In the genomic region with DNA sequence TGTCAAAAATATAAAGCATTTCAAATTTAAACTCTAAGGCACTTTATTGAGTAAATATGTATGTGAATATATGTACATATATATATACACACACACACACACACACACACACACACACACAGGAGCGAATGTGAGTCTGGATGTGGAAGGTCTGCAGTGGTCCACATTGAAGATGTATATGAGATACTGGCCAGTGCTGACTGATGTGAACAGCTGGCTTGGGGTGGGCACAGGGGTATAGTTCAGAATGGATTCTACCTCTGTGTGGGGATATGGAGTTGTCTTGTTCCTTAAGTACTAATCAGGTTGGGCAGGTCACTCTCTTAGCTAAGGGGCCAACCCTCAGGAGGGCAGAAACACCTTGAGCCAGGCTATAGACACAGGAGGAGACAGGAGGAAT, we compare ENCODE assay signal across 22 mouse cellular contexts.
A peak's percentile ranks its signal among the peaks of the same experiment; 100 is the strongest.
DNase-seq lines count a peak whose midpoint lies in the region; ATAC-seq lines count a peak whose summit lies in the region.
"Had no signal": no experiment of that assay in that cellular context is flagged by ENCODE, and none has a peak within 500 bp of the region (broad histone marks: within the 10 kb centered on the region; RNA-seq: fewer than 3 reads in every experiment).

No protein-coding gene starts in this region.

- no peaks in the 10 kb centered on the region for H3K36me3 ChIP-seq in liver, embryonic 11.5 days (ENCODE audit: control insufficient read depth, insufficient read depth, low read length)
- no peaks in the 10 kb centered on the region for H3K36me3 ChIP-seq in liver, embryonic 12.5 days
- H3K36me3 ChIP-seq in neural tube, embryonic 15.5 days, result peaks cover 6% of the 10 kb centered on the region; the same call in 1 of the 2 replicates
- H3K36me3 ChIP-seq: embryonic facial prominence, embryonic 12.5 days; embryonic facial prominence, embryonic 15.5 days; hindbrain, embryonic 10.5 days had no signal

- H3K27ac ChIP-seq in liver, embryonic 11.5 days (ENCODE audit: low read depth, low read length), result no peak overlapping the region
- H3K27ac ChIP-seq in liver, embryonic 12.5 days, result no peak overlapping the region
- H3K27ac ChIP-seq in neural tube, embryonic 15.5 days (replicated peaks), result no peak overlapping the region
- H3K27ac ChIP-seq: embryonic facial prominence, embryonic 12.5 days; embryonic facial prominence, embryonic 15.5 days; hindbrain, embryonic 10.5 days had no signal

- H3K9me3 ChIP-seq in liver, embryonic 11.5 days (ENCODE audit: control insufficient read depth, low read length), result no peaks in the 10 kb centered on the region
- H3K9me3 ChIP-seq in liver, embryonic 12.5 days (replicated peaks), result peaks cover 5% of the 10 kb centered on the region; the same call in 1 of the 2 replicates
- no peaks in the 10 kb centered on the region for H3K9me3 ChIP-seq in neural tube, embryonic 15.5 days (replicated peaks)
- H3K9me3 ChIP-seq: embryonic facial prominence, embryonic 12.5 days; embryonic facial prominence, embryonic 15.5 days had no signal

- H3K4me2 ChIP-seq in liver, embryonic 11.5 days, result no peak overlapping the region
- H3K4me2 ChIP-seq in liver, embryonic 12.5 days, result no peak overlapping the region
- H3K4me2 ChIP-seq in neural tube, embryonic 15.5 days, result no peak overlapping the region
- H3K4me2 ChIP-seq: embryonic facial prominence, embryonic 12.5 days; embryonic facial prominence, embryonic 15.5 days; heart, embryonic 11.5 days had no signal

- no peak overlapping the region for H3K9ac ChIP-seq in liver, embryonic 11.5 days (ENCODE audit: low read depth, low read length)
- no peak overlapping the region for H3K9ac ChIP-seq in liver, embryonic 12.5 days
- no peak overlapping the region for H3K9ac ChIP-seq in neural tube, embryonic 15.5 days (replicated peaks)
- H3K9ac ChIP-seq: embryonic facial prominence, embryonic 12.5 days; embryonic facial prominence, embryonic 15.5 days had no signal

- no peak overlapping the region for H3K4me3 ChIP-seq in liver, embryonic 11.5 days (ENCODE audit: low read depth, low read length)
- no peak overlapping the region for H3K4me3 ChIP-seq in liver, embryonic 12.5 days
- H3K4me3 ChIP-seq in neural tube, embryonic 15.5 days (replicated peaks), result no peak overlapping the region
- H3K4me3 ChIP-seq: embryonic facial prominence, embryonic 12.5 days; embryonic facial prominence, embryonic 15.5 days; hindbrain, embryonic 10.5 days had no signal

- no peaks in the 10 kb centered on the region for H3K4me1 ChIP-seq in liver, embryonic 11.5 days (replicated peaks; ENCODE audit: control insufficient read depth, insufficient read depth, low read length)
- H3K4me1 ChIP-seq in liver, embryonic 12.5 days, result no peaks in the 10 kb centered on the region
- no peaks in the 10 kb centered on the region; the same call in 1 of the 2 replicates for H3K4me1 ChIP-seq in neural tube, embryonic 15.5 days
- H3K4me1 ChIP-seq: embryonic facial prominence, embryonic 12.5 days; embryonic facial prominence, embryonic 15.5 days; hindbrain, embryonic 10.5 days had no signal

- DNase-seq in heart, adult 11 months, result peak; percentile 56
- DNase-seq in heart, postnatal 4 days, result no peak
- no peak for DNase-seq in liver, embryonic 11.5 days (ENCODE audit: low spot score)
- DNase-seq in neural tube, embryonic 10.5 days (ENCODE audit: extremely low spot score, low spot score), result peak; percentile 5
- DNase-seq: adrenal gland, adult 2 months; adrenal gland, postnatal 14 days; cerebellum, adult 11 months; cerebellum, adult 2 months; cerebellum, adult 9-11 months; cerebellum, postnatal 25 days; gastrocnemius, postnatal 10 days; gastrocnemius, postnatal 36 days had no signal

- no peaks in the 10 kb centered on the region for H3K27me3 ChIP-seq in liver, embryonic 11.5 days (replicated peaks; ENCODE audit: control insufficient read depth, insufficient read depth, low read length)
- no peaks in the 10 kb centered on the region for H3K27me3 ChIP-seq in liver, embryonic 12.5 days (replicated peaks)
- no peaks in the 10 kb centered on the region for H3K27me3 ChIP-seq in neural tube, embryonic 15.5 days (replicated peaks)
- H3K27me3 ChIP-seq: embryonic facial prominence, embryonic 12.5 days; embryonic facial prominence, embryonic 15.5 days had no signal

- 0 out of 2 replicates have a peak, but pooled peaks have one; percentile 12 for ATAC-seq in liver, embryonic 11.5 days (replicated peaks; ENCODE audit: low FRiP score)
- ATAC-seq in liver, embryonic 12.5 days, result no peak
- ATAC-seq in neural tube, embryonic 15.5 days (ENCODE audit: low FRiP score), result no peak; the same call in 1 of the 2 replicates
- ATAC-seq: CD4-positive, CD25-positive, alpha-beta regulatory T cell, adult 4 months; hindbrain, embryonic 16.5 days; inflammation-experienced regulatory T-cells, adult 6 months; intestine, embryonic 16.5 days had no signal

- 83% methylated on average over 1 of the region's 1 CpGs for WGBS in liver, embryonic 11.5 days
- 95% methylated on average over 1 of the region's 1 CpGs for WGBS in liver, embryonic 12.5 days (ENCODE audit: insufficient replicate concordance)
- 100% methylated on average over 1 of the region's 1 CpGs for WGBS in neural tube, embryonic 15.5 days

Comparison
In these comparisons a context has a peak if more than half of its experiments do, and no peak if none do; other contexts are left out.
1. DNase-seq: peak in heart, adult 11 months (single experiment) and neural tube, embryonic 10.5 days (single experiment); none in heart, postnatal 4 days (single experiment) and liver, embryonic 11.5 days (single experiment).